Mouse (Mus musculus): ENCODE results near the gene Tango6.

GRCm38 (mm10) chr8:106887336-106888189 is 204.7 kb downstream of the Tango6 start:
- TF ChIP-seq CTCF (IDR thresholded peaks at IDR 0.05; ENCODE audit: extremely low read depth, insufficient read length, insufficient replicate concordance, low read depth, low read length) = peak; percentile 59; the same call in 1 of the 2 replicates
- TF ChIP-seq POLR2A (IDR thresholded peaks at IDR 0.05; ENCODE audit: low read depth, low read length) = no peak
